In genomic region chr4:117836204-117836767, GRCm38 (mm10) we compare ENCODE assay signal across 8 mouse cellular contexts. TPM values are rescaled to one million over a fixed set of nuclear protein-coding genes. Genes with fewer than 3 reads are reported as not detected.
A peak's percentile ranks its signal among the peaks of the same experiment; 100 is the strongest.
DNase-seq lines count a peak whose midpoint lies in the region; ATAC-seq lines count a peak whose summit lies in the region.

No protein-coding gene starts in this region.

- peak; percentile 78 for ATAC-seq in inflammation-experienced regulatory T-cells, adult 6 months
- peak; percentile 61 for ATAC-seq in megakaryocyte progenitor cell, adult 5-6 weeks (replicated peaks; ENCODE audit: poor library complexity)

- DNase-seq in adrenal gland, adult (ENCODE audit: inconsistent age in 2 of 2, low spot score in 1 of 2): peak; percentile 92 to 98
- DNase-seq in embryo, embryonic 10 days (ENCODE audit: low spot score): peak; percentile 94
- peak; percentile 84 for DNase-seq in gastrocnemius, postnatal 10 days
- DNase-seq in left cerebral cortex, postnatal 10 days (ENCODE audit: extremely low spot score in 1 of 2, low spot score in 2 of 2): peak; percentile 74 to 92
- DNase-seq in right cerebral cortex, postnatal 10 days (ENCODE audit: low spot score in 2 of 2): peak; percentile 92 to 94
- DNase-seq in urinary bladder, postnatal 14 days (ENCODE audit: low spot score): peak; percentile 92

- intact Hi-C loops in left cerebral cortex, postnatal 10 days (cut with DNase I): no loop called here

RNA-seq across cellular contexts. Expression of gene Slc6a9, which starts 2.0 kb away (rescaled TPM):
- 1 to 10 TPM; 5.6 to 6.7 TPM for total RNA-seq in gastrocnemius, postnatal 10 days (2021)
- not detected for polyA plus RNA-seq in inflammation-experienced regulatory T-cells, adult 6 months (2017; shearing (Covaris generic))
- 10 to 100 TPM; 40.6 to 44.6 TPM for total RNA-seq in left cerebral cortex, postnatal 10 days (2021)
- 0.05 TPM in 1 of 2 replicates, not detected in the other for total RNA-seq in megakaryocyte progenitor cell, adult 5-6 weeks (2015)
- total RNA-seq in megakaryocyte progenitor cell, adult 5-6 weeks (2017): 0.21 and 2.6 TPM in 2 replicates

RNA-seq across cellular contexts. Expression of gene Ccdc24, which starts 36.1 kb away (rescaled TPM):
- under 1 TPM; 0.70 to 0.81 TPM for total RNA-seq in gastrocnemius, postnatal 10 days (2021)
- polyA plus RNA-seq in inflammation-experienced regulatory T-cells, adult 6 months (2017; shearing (Covaris generic)): not detected
- total RNA-seq in left cerebral cortex, postnatal 10 days (2021): 1 to 10 TPM; 3.1 to 3.3 TPM
- total RNA-seq in megakaryocyte progenitor cell, adult 5-6 weeks (2015): not detected in 2 replicates
- total RNA-seq in megakaryocyte progenitor cell, adult 5-6 weeks (2017): not detected in 2 replicates

RNA-seq across cellular contexts. Expression of gene B4galt2, which starts 47.0 kb away (rescaled TPM):
- 10 to 100 TPM; 12.3 to 15.0 TPM for total RNA-seq in gastrocnemius, postnatal 10 days (2021)
- polyA plus RNA-seq in inflammation-experienced regulatory T-cells, adult 6 months (2017; shearing (Covaris generic)): not detected
- total RNA-seq in left cerebral cortex, postnatal 10 days (2021): 100 to 1,000 TPM; 165 to 170 TPM
- 0.54 TPM in 2 replicates for total RNA-seq in megakaryocyte progenitor cell, adult 5-6 weeks (2015)
- not detected in 2 replicates for total RNA-seq in megakaryocyte progenitor cell, adult 5-6 weeks (2017)

RNA-seq across cellular contexts. Expression of gene Atp6v0b, which starts 50.8 kb away (rescaled TPM):
- total RNA-seq in gastrocnemius, postnatal 10 days (2021): 10 to 100 TPM; 60.6 to 74.5 TPM
- polyA plus RNA-seq in inflammation-experienced regulatory T-cells, adult 6 months (2017; shearing (Covaris generic)): 100 to 1,000 TPM in 1 of 3 experiments, 10 to 100 TPM in 2; 75.7 to 115 (median 83.2) TPM
- 100 to 1,000 TPM; 464 to 465 TPM for total RNA-seq in left cerebral cortex, postnatal 10 days (2021)
- total RNA-seq in megakaryocyte progenitor cell, adult 5-6 weeks (2015): 308 and 311 TPM in 2 replicates
- total RNA-seq in megakaryocyte progenitor cell, adult 5-6 weeks (2017): 105 and 150 TPM in 2 replicates

RNA-seq across cellular contexts. Expression of gene Dph2, which starts 55.5 kb away (rescaled TPM):
- 1 to 10 TPM; 3.1 to 3.3 TPM for total RNA-seq in gastrocnemius, postnatal 10 days (2021)
- polyA plus RNA-seq in inflammation-experienced regulatory T-cells, adult 6 months (2017; shearing (Covaris generic)): 10 to 100 TPM; 20.1 to 32.4 (median 23.9) TPM
- 10 to 100 TPM in 1 of 2 experiments, 1 to 10 TPM in 1; 8.0 to 10.1 TPM for total RNA-seq in left cerebral cortex, postnatal 10 days (2021)
- total RNA-seq in megakaryocyte progenitor cell, adult 5-6 weeks (2015): 9.5 and 13.0 TPM in 2 replicates
- total RNA-seq in megakaryocyte progenitor cell, adult 5-6 weeks (2017): 8.3 and 10.3 TPM in 2 replicates

Comparison
In these comparisons a context has a peak if more than half of its experiments do, and no peak if none do; other contexts are left out.
1. Peak in every context shown above with its lines: DNase-seq and ATAC-seq.
2. RNA of gene B4galt2, which starts 47.0 kb away (total RNA-seq): 165 to 170 TPM in left cerebral cortex, postnatal 10 days; 12.3 to 15.0 TPM in gastrocnemius, postnatal 10 days and 0.54 TPM in megakaryocyte progenitor cell, adult 5-6 weeks; every median in the first group is over 10 times any median in the second.